Mouse (Mus musculus): ENCODE data around the gene Gna14. TPM values are rescaled to one million over a fixed set of nuclear protein-coding genes. Genes with fewer than 3 reads are reported as not detected.

Gene Gna14
- total RNA-seq, 4 experiments from 2014 or later, result 0.39 to 0.50 (median 0.44) TPM

GRCm38 (mm10) chr19:16585379-16585778 is 149.8 kb downstream of the Gna14 start:
- DNase-seq (ENCODE audit: low spot score in 2 of 2), result no peak

GRCm38 (mm10) chr19:16593256-16593974 is 157.9 kb downstream of the Gna14 start:
- DNase-seq (ENCODE audit: low spot score in 2 of 2), result peak; percentile 25 to 36

- DNase-seq (ENCODE audit: low spot score in 2 of 2), result no peak
These were observed 158.4 kb downstream of the Gna14 start for GRCm38 (mm10) chr19:16593975-16594317.

GRCm38 (mm10) chr19:16597216-16597615 is 161.7 kb downstream of the Gna14 start:
- no peak for DNase-seq (ENCODE audit: low spot score in 2 of 2)

- no peak for DNase-seq (ENCODE audit: low spot score in 2 of 2)
These were observed 163.2 kb downstream of the Gna14 start for GRCm38 (mm10) chr19:16598653-16599297.

- DNase-seq (ENCODE audit: low spot score in 2 of 2), result peak; percentile 24 to 26
These were observed 163.9 kb downstream of the Gna14 start for GRCm38 (mm10) chr19:16599298-16599970.

- DNase-seq (ENCODE audit: low spot score in 2 of 2), result no peak
These were observed 166.5 kb downstream of the Gna14 start for GRCm38 (mm10) chr19:16602026-16602425.

GRCm38 (mm10) chr19:16607634-16608033 is 172.1 kb downstream of the Gna14 start:
- DNase-seq (ENCODE audit: low spot score in 2 of 2), result no peak

- DNase-seq (ENCODE audit: low spot score in 2 of 2), result no peak
These were observed 187.6 kb downstream of the Gna14 start for GRCm38 (mm10) chr19:16623154-16623553.

- no peak for DNase-seq (ENCODE audit: low spot score in 2 of 2)
These were observed 189.4 kb downstream of the Gna14 start for GRCm38 (mm10) chr19:16624994-16625393.

GRCm38 (mm10) chr19:16625610-16626395 is 190.2 kb downstream of the Gna14 start:
- DNase-seq (ENCODE audit: low spot score in 2 of 2), result no peak
